36 mouse cellular contexts compared by ENCODE assay signal in genomic region chr15:78157330-78157729, GRCm38 (mm10). TPM values are rescaled to one million over a fixed set of nuclear protein-coding genes. Genes with fewer than 3 reads are reported as not detected.
"Had no signal": no experiment of that assay in that cellular context is flagged by ENCODE, and none has a peak within 500 bp of the region (broad histone marks: within the 10 kb centered on the region; RNA-seq: fewer than 3 reads in every experiment).

No protein-coding gene starts in this region.

- H3K27ac ChIP-seq: limb, embryonic 10.5 days; limb, embryonic 12.5 days; limb, embryonic 13.5 days; limb, embryonic 15.5 days; liver, embryonic 12.5 days; liver, embryonic 13.5 days; liver, embryonic 14.5 days; liver, embryonic 15.5 days; lung, embryonic 15.5 days; macrophage; midbrain, embryonic 10.5 days; midbrain, embryonic 12.5 days; midbrain, embryonic 13.5 days; midbrain, embryonic 15.5 days; neural tube, embryonic 12.5 days had no signal

- DNase-seq: left cerebral cortex, postnatal 4 days; liver; liver, embryonic 13.5 days; liver, postnatal 0 days; lung, adult 18-20 months; lung, adult 2 months; lung, embryonic 14.5 days; lung, postnatal 10 days; lung, postnatal 14 days; lung, postnatal 36 days; lung, postnatal 4 days; midbrain, embryonic 14.5 days had no signal

- H3K4me3 ChIP-seq: limb, embryonic 10.5 days; limb, embryonic 12.5 days; limb, embryonic 13.5 days; limb, embryonic 15.5 days; liver, embryonic 12.5 days; liver, embryonic 13.5 days; liver, embryonic 15.5 days; lung, embryonic 15.5 days; megakaryocyte, embryonic 14.5 days; midbrain, embryonic 10.5 days; midbrain, embryonic 12.5 days; midbrain, embryonic 13.5 days; midbrain, embryonic 15.5 days; myocyte; neural tube, embryonic 12.5 days had no signal

- H3K27me3 ChIP-seq: limb, embryonic 12.5 days; limb, embryonic 13.5 days; limb, embryonic 15.5 days; liver, embryonic 13.5 days; liver, embryonic 15.5 days; lung, embryonic 15.5 days; midbrain, embryonic 12.5 days; midbrain, embryonic 13.5 days; midbrain, embryonic 15.5 days; neural tube, embryonic 12.5 days had no signal

- H3K4me1 ChIP-seq: limb, embryonic 10.5 days; limb, embryonic 12.5 days; limb, embryonic 13.5 days; limb, embryonic 15.5 days; liver, embryonic 12.5 days; liver, embryonic 13.5 days; liver, embryonic 15.5 days; lung, embryonic 15.5 days; megakaryocyte, embryonic 14.5 days had no signal

RNA-seq across cellular contexts. Expression of gene Cacng2, which starts 37.5 kb away (rescaled TPM):
- polyA plus RNA-seq: limb, embryonic 10.5 days; limb, embryonic 11.5 days; limb, embryonic 12.5 days; limb, embryonic 13.5 days; liver, adult 2 months; liver, embryonic 11.5 days; liver, embryonic 12.5 days; liver, embryonic 13.5 days; liver, embryonic 14.5 days; liver, embryonic 15.5 days; liver, embryonic 16.5 days; liver, postnatal 0 days; lung, adult 2 months; lung, embryonic 14.5 days; lung, embryonic 15.5 days; lung, embryonic 16.5 days; lung, postnatal 0 days; macrophage had no signal

RNA-seq across cellular contexts. Expression of gene Pvalb, which starts 48.9 kb away (rescaled TPM):
- polyA plus RNA-seq: limb, embryonic 10.5 days; limb, embryonic 12.5 days; liver, adult 2 months; liver, embryonic 11.5 days; liver, embryonic 12.5 days; liver, embryonic 13.5 days; liver, embryonic 14.5 days; liver, embryonic 15.5 days; liver, embryonic 16.5 days; liver, postnatal 0 days; lung, embryonic 14.5 days; lung, postnatal 0 days; macrophage; midbrain, embryonic 11.5 days; neural tube, embryonic 11.5 days had no signal
